Mouse (Mus musculus) G1E (cell line): ENCODE results near the gene Gstm3.

Experiments used
- CTCF ChIP-seq: IDR thresholded peaks from 2 replicates; pipeline ENCODE4 v1.5.1; 2012; ENCODE audit warnings: low read depth, low read length, inconsistent platforms, mixed read lengths
- GATA1 ChIP-seq: IDR thresholded peaks from 2 replicates; pipeline ENCODE4 v1.6.1; 2012; ENCODE audit warnings: borderline replicate concordance, low read length, inconsistent platforms, mixed read lengths
- GATA2 ChIP-seq: IDR thresholded peaks from 2 replicates; pipeline ENCODE4 v1.6.1; 2012; ENCODE audit warnings: low read depth, low read length, inconsistent platforms, borderline replicate concordance
- POLR2AphosphoS5 ChIP-seq: IDR thresholded peaks from 2 replicates; pipeline ENCODE4 v1.6.1; 2012; ENCODE audit warnings: low read depth, low read length, inconsistent platforms; ENCODE audit not compliant: insufficient replicate concordance
- TAL1 ChIP-seq: conservative IDR thresholded peaks from 2 replicates; pipeline ENCODE4 v1.6.1; 2012; ENCODE audit warnings: low read depth, low read length, inconsistent platforms, mixed read lengths

DNA sequence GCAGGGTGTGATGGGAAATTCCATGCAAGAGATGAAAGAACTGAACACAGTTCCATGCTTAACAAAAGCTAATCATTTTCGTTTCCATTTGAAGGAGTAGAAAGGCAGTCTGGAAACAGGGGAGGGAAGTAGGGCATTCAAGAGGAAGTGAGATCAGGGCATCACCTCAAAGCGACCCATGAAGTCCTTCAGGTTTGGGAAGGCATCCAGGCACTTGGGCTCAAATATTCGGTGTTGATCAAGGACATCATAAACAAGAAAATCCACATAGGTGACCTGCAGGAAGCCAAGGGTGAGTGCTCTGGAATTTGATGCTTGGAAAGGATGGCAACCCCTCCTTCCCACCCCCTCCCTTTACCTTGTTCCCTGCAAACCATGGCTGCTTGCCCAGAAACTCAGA is 14.7 kb upstream of the Gstm3 start:
- no peak for TF ChIP-seq CTCF
- TF ChIP-seq GATA1 = no peak
- TF ChIP-seq POLR2AphosphoS5 = no peak
- no peak for TF ChIP-seq TAL1
- TF ChIP-seq GATA2 = no peak
